Mouse (Mus musculus) left cerebral cortex, postnatal 25 days (tissue): ENCODE results near the gene Dstyk. TPM values are rescaled to one million over a fixed set of nuclear protein-coding genes. Genes with fewer than 3 reads are reported as not detected.

Experiments used
- DNase-seq, 2 experiments: peaks; one replicate each; pipeline ENCODE4 v3.0.0; 2022; ENCODE audit warnings: low spot score in 2 of 2, mixed read lengths in 1 of 2
- intact Hi-C: fragments of 180-260 bp; cut with DNase I; formaldehyde crosslinking; loops from one replicate; pipeline ENCODE4 v1.15.1; 2025
- total RNA-seq, 2 experiments: library from RNA; stranded (reverse); gene quantifications; 2 replicates each; pipeline ENCODE4 v1.2.3; 2021

Dstyk gene
- total RNA-seq, 2 experiments from 2014 or later: 40.3 to 43.2 TPM

DNA sequence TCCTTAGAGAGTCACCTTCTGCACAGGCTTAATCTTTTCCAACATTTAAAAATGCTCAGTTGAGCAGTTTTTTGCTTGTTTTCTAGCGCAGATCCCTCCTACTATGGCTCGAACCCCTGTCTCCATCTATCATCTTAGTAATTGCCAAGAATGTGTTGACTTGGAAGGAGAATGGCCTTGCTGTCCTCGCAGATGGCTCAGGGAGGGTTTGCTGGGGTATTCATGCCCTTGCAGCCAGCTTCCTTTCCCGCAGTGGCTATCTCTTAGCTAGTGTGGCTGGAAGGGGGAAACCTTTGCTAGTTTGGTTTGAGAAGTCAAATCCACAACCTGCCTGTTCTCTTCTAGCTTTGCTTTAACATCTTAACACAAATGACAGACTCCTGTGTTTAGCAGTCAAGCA is 31.6 kb upstream of the Dstyk start:
- intact Hi-C loops: loop anchor here (5.0 kb wide), 1 partner anchor 92 kb away; the partner anchor contains the start of gene Rbbp5
- DNase-seq: peak in 1 of 2 experiments; percentile 1

DNA sequence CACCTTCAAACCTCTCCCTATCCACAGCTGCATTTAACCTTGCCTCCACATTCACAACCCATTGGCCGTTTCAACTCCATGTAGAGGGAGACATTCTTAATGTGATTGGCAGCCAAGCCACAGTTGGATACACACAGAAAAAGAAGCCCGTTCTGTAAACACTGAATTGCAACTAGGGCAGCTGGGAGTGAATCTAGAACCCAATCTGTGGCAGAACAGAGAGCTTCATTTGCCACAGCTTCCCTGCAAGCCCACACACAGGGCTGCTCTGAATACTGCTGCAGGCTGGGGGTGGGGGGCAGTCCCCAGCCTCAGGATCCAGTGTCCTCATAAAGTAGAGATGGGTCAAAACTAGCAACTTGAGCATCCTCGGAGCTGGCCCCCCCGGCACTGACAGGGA is 31.1 kb upstream of the Dstyk start:
- peak; percentile 36 to 78 for DNase-seq
- intact Hi-C loops: loop anchor here (5.0 kb wide), 1 partner anchor 91 kb away; the partner anchor contains the start of gene Rbbp5

DNA sequence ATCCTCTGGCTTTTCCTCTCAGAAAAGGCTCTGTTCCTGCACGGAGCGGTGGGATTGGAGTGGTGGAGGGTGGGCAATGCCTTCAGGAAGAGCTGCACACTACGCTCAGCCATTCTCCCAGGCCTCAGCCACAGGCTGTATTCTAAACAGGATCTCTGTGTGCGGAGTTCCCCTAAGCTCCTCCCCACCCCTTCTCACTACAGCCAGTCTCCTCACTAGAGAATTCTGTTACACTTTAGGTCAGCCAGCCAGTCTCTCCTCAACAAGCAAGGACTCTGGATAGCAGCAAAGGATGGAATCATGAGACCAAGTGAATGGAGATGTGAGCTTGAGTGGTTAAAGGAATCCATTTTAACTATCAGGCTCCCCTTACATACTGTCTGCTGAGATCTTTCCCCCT is 29.4 kb upstream of the Dstyk start:
- peak in 1 of 2 experiments; percentile 50 for DNase-seq
- intact Hi-C loops: loop anchor here (5.0 kb wide), 1 partner anchor 89 kb away; the partner anchor contains the start of gene Rbbp5

DNA sequence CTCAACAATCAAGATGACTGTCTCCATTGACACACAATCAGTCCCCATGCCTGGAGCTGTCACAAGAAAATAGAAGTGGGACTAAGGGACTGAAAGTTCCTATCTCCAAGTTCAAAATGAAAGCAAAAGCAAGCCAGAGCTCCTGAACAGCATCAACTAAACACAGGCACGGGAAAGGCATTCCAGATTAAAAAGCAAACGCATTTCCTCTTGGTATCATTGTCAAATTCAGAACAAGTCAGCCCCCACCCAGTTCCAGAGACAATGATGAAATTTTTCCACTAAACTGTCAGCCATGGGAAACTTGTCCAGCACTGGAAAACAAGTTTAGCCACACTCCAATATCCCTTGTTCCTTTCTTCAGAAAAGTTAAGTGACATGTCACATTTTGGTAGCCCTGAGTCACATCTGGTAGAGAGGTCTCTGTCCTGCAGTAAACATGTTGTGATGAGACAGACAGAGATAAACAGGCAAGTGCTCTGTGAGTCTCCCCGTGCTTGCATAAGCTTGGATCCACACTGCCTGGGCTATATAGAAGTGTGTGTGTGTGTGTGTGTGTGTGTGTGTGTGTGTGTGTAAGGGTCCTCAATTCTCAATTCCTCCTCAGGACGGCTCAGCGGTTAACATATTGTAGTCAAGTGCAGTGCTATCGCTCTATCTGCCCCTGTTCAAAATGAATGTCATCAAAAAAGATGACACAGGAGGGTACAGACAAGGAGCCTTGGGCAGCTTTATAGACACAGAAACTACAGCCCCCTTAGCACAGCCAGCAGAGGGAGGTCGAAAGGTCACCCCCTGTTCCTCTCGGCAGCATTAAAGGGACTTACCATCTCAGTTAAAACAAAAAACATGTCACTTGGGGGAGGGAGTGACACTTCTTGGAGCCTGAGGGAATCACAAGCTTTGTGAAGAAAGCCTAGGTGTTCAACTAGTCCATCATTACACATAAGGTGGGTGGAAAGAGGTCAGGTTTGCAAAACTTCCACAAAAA is 28.2 kb upstream of the Dstyk start:
- intact Hi-C loops: loop anchor here (5.0 kb wide), 1 partner anchor 88 kb away; the partner anchor contains the start of gene Rbbp5
- DNase-seq: no peak

GRCm38 (mm10) chr1:132389886-132390585 is 27.3 kb upstream of the Dstyk start:
- peak in 1 of 2 experiments; percentile 76 for DNase-seq
- intact Hi-C loops: loop anchor here (1.0 to 5.0 kb wide), 2 partner anchors 23 to 87 kb away; partner anchors contain the start of gene Rbbp5

DNA sequence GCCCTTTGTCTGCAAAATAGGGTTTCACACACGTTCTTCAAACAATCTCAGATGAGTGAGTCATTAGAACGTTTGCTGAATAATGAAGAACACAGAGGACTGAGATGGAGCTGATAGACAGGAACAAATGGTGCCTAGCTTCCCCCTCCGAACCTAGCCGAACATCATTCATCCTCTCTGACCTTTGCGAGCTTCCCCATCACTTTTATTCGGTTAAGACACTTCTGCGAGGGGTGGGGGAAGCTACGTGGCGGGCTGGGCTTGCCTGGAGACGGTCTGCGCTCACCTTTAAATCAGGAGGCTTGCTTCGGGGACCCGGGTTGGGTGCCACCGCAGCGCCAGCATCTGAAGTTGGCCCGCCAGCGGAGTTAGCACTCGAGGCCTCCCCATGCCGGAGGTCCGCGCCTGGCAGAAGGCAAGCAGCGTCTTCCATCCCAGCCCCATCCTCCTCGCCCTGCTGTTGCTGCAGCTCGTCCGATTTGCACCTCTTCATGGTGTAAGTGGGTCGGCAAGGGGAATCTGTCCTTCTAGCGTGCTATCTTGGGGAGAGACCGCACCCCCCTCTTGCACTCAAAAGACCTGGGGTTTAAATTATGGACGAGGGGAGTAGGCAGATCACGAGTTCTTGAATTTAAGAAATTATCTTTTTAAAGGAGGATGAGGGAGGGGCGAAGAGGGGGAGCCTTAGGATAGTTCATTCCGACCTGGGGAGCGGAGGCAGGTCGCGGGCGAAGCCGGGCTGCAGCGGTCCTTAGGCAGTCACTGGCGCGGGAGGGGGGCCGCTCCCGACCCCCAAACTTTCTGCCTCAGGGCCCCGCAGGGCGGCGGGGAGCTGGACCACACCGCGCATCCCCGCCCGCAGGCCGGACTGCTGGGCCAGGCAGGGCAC is 26.4 kb upstream of the Dstyk start, which contains the start of gene Tmcc2:
Gene Tmcc2 (minus strand): TSS at position 591 of the 889 bp plus-strand sequence.
- DNase-seq: no peak
- intact Hi-C loops: loop anchor here (1.0 kb wide), 2 partner anchors 24 to 27 kb away; no protein-coding TSS in a partner anchor

DNA sequence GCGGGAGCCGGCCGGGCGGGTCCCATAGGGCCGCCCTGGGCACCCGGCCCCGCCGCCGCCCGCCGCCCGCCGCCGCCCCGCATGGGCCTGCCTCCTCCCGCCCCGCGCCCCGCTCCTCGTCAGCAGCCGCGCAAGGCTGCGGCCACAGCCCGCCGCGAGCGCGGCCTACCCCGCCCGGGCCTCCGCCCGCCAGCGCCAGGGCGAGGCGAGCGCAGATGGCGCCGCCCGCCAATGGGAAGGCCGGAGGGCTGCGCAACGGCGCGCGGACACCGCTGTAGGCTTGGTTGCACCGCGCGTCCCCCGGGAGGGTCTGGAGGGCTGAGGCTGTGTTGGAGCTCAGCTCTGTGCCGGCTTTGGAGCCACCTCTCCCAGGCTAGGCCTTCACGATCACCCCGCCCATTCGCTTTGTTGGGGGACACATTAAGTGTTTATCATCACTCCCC is 25.8 kb upstream of the Dstyk start:
- intact Hi-C loops: loop anchor here (1.0 kb wide), 1 partner anchor 27 kb away; no protein-coding TSS in a partner anchor
- DNase-seq: peak; percentile 71 to 81

DNA sequence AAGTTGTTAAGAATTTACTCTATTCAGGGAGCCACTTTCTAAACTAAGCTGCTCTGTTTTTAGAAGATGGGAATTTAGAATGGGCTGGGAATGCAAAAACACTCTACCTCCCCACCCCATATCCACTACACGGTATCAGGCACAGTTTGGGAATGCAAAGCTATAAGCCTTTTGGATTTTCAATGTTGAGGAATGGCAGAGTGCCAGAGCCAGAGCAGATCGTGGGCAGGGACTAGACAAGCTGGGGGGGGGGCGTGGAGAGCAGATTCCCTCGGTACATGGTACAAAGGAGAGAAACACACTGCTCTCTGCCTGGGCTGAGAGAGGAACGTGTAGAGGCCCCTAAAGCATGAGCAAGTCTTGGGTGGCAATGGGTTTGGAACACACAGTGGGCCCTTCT is 24.5 kb upstream of the Dstyk start:
- intact Hi-C loops: no loop called here
- peak in 1 of 2 experiments; percentile 40 for DNase-seq

GRCm38 (mm10) chr1:132396705-132397104 is 20.6 kb upstream of the Dstyk start:
- DNase-seq: no peak
- intact Hi-C loops: no loop called here

DNA sequence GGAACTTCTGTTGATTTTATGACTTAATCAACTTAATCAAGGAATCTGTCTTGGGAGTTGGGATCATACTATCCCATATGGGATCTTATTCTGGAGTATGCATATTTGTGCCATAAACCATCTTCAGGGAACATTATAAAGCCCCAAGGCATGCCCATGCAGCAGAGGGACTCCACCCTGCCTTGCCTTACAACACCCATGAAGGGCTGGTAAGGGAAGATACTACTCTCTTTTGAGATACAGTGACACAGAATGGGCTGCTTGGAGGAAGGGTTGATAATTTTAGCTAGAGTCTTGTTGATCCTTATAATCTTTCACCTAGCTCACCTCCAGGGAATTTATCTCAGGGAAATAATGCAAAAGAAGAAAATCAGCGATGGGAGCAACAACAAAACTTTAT is 16.8 kb upstream of the Dstyk start:
- intact Hi-C loops: no loop called here
- no peak for DNase-seq

DNA sequence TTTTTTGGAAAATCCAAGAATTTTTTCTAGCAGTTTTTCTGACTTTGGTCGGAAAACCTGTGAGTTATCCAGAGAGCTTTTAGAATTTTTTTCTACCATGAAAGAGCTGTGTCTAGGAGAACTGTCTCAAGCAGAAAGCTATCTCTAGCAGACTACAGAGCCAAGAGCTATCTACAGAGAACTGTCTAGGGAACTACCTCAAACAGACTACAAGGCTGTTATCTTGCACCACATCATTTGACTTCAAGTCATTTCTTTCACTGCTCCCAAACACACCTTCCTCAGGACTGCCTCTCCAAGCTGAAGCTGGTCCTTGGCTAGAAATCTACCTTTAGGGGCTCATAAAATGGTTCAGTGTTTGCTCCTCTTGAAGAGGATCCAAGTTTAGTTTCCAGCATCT is 15.5 kb upstream of the Dstyk start:
- intact Hi-C loops: no loop called here
- DNase-seq: no peak

GRCm38 (mm10) chr1:132410657-132411056 is 6.7 kb upstream of the Dstyk start:
- intact Hi-C loops: no loop called here
- no peak for DNase-seq

GRCm38 (mm10) chr1:132416244-132416942 is 962 bp upstream of the Dstyk start:
- intact Hi-C loops: loop anchor here (2.0 kb wide), 1 partner anchor 50 kb away; no protein-coding TSS in a partner anchor
- no peak for DNase-seq

- intact Hi-C loops: loop anchor here (2.0 kb wide), 1 partner anchor 50 kb away; no protein-coding TSS in a partner anchor
- DNase-seq: no peak
These were observed 438 bp upstream of the Dstyk start for GRCm38 (mm10) chr1:132416943-132417290.

DNA sequence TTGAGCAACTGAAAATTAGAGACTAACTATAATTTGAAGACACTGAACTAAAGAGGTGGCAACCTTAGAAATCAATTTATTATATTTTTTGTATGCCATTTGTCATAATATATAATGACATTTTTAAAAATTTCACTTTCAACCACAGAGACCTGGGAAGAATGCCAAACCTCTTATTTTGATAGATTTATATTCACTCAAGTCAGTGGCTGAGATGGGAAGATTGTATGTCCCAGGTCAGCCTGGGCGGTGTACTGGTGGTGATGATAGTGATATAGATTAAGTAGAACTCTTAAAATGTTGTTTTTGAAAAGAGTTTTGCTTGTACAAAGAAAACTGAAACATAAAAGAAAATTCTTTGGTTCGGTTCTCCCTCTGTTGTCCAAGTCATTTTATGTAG is 2.9 kb downstream of the Dstyk start:
- intact Hi-C loops: no loop called here
- no peak for DNase-seq

DNA sequence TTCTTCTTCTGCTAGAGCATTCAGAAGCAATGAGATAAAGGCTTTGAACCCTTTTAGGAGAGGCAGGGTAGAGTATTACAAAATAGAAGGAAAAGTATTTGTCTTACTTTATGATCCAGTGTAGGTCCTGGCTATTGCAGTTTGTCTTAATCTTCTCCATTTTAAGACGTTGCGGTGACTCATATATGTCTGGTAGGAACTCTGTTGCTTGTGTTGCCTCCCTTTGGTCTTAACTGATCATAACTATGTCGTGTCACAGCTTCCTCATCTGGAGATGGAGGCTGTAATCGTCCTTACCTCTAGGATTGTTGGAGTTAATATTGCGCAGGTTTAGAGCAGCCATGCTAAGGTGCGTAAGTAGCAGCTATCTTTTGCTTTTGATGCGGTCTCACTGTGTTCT is 3.3 kb downstream of the Dstyk start:
- no peak for DNase-seq
- intact Hi-C loops: no loop called here

DNA sequence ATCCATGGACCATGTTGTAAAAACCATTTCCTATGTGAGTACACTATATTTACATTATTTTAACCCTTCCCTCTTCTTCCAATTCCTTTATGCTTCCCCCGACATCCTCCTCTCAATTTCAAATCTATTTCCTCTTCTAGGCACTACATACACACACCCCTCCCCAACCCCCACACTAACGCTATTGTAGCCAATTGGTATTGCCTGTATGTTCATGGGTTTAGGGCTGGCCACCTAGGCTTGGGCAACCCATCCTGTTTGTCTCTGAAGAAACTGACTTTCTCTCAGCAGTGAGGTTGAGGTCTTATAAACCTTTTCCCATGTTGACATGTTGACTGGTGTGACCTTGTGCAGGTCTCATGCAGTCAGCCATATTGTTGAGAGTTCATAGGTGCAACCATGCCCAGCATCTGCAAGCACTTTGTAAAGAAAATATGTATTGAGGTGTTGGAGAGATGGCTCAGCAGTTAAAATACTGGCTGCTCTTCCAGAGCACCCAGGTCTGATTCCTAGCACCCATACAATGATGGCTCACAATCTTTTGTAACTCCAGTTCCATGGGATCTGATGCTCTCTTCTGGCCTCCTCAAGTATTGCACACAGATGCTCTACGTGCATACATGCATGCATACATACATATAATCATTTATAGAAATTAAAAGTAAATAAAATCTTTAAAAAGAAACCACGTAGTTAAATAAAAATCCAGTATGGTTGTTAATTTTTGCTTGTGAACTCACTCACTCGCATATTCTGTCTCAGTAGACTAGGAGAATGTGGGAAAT is 5.7 kb downstream of the Dstyk start:
- no peak for DNase-seq
- intact Hi-C loops: no loop called here

DNA sequence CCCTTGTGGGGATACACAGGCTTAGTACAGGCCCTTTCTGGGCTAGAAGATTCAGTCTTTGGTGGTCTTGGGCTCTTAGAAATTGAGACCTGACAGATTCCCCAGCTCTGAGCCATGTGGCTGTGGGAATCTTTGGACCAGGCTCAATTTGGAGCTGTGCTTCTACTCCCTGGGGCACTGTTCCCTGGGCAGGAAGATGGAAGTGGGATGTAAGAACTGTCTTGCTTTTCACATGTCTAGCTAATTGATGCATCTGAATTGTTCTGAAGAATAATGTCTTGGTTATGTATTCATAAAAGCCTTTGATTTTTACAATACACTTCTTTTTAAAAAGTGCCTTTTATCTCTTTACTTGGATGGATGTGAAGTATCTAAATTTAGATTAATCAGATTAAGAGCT is 8.2 kb downstream of the Dstyk start:
- intact Hi-C loops: no loop called here
- DNase-seq: no peak
